Comparison of ENCODE assay signal across 10 mouse cellular contexts in the genomic region with DNA sequence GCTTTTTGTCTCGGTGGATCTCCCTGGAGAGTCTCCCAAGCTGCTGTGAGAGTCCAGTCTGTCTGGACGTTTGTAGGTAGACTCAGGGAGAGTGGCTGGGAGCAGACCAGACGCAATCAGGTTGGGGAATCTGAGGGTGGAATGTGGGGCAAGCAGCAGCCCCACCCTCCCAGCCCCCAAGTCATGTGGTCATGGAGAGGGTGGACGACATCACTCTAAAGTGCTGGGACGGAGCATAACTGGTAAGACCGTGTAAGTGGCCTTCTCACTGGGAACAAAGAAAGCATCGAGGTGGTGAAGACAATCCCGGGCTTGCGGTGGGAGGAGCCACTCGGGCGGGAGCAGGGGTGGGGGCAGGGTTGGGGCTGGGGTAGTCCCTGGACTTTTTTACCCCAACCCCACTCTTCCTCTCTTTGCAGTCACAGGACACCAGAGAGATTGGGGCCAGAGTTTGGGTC. TPM values are rescaled to one million over a fixed set of nuclear protein-coding genes. Genes with fewer than 3 reads are reported as not detected.
DNase-seq lines count a peak whose midpoint lies in the region; ATAC-seq lines count a peak whose summit lies in the region.
"Had no signal": no experiment of that assay in that cellular context is flagged by ENCODE, and none has a peak within 500 bp of the region (broad histone marks: within the 10 kb centered on the region; RNA-seq: fewer than 3 reads in every experiment).

No protein-coding gene starts in this region.

- peak overlapping the region; percentile 66 to 88 for H3K27ac ChIP-seq in heart, embryonic 14.5 days (replicated peaks in 1 of 2; ENCODE audit: control insufficient read depth in 1 of 2, insufficient read depth in 1 of 2, low read depth in 2 of 2, low read length in 2 of 2)
- H3K27ac ChIP-seq in embryonic facial prominence, embryonic 13.5 days: peak overlapping the region; percentile 62; the same call in 1 of the 2 replicates
- H3K27ac ChIP-seq in limb, embryonic 12.5 days: peak overlapping the region; percentile 76
- H3K27ac ChIP-seq in neural tube, embryonic 12.5 days: no peak overlapping the region

- no peaks in the 10 kb centered on the region for H3K36me3 ChIP-seq in heart, embryonic 14.5 days (ENCODE audit: control insufficient read depth, insufficient read depth, low read length)
- no peaks in the 10 kb centered on the region for H3K36me3 ChIP-seq in embryonic facial prominence, embryonic 13.5 days
- no peaks in the 10 kb centered on the region for H3K36me3 ChIP-seq in limb, embryonic 12.5 days
- no peaks in the 10 kb centered on the region for H3K36me3 ChIP-seq in neural tube, embryonic 12.5 days
- H3K36me3 ChIP-seq: G1E had no signal

- no peaks in the 10 kb centered on the region for H3K27me3 ChIP-seq in heart, embryonic 14.5 days (ENCODE audit: control insufficient read depth, insufficient read depth, low read length)
- H3K27me3 ChIP-seq in embryonic facial prominence, embryonic 13.5 days: no peaks in the 10 kb centered on the region
- peaks cover 5% of the 10 kb centered on the region; the same call in 1 of the 2 replicates for H3K27me3 ChIP-seq in limb, embryonic 12.5 days
- peaks cover 6% of the 10 kb centered on the region; the same call in 1 of the 2 replicates for H3K27me3 ChIP-seq in neural tube, embryonic 12.5 days (replicated peaks)

- ATAC-seq in heart, embryonic 14.5 days (ENCODE audit: insufficient number of reproducible peaks, insufficient read depth, low FRiP score, low read depth): no peak
- ATAC-seq in embryonic facial prominence, embryonic 13.5 days (ENCODE audit: insufficient number of reproducible peaks, insufficient read depth, low FRiP score, low TSS enrichment, low read depth): no peak
- peak; percentile 16; the same call in 1 of the 2 replicates for ATAC-seq in limb, embryonic 12.5 days (ENCODE audit: insufficient number of reproducible peaks, insufficient read depth, low FRiP score, low TSS enrichment, low read depth)
- ATAC-seq in neural tube, embryonic 12.5 days (ENCODE audit: low FRiP score, low read depth): no peak; the same call in 1 of the 2 replicates

- no peaks in the 10 kb centered on the region for H3K9me3 ChIP-seq in heart, embryonic 14.5 days (ENCODE audit: control insufficient read depth, low read length)
- no peaks in the 10 kb centered on the region for H3K9me3 ChIP-seq in embryonic facial prominence, embryonic 13.5 days
- no peaks in the 10 kb centered on the region for H3K9me3 ChIP-seq in limb, embryonic 12.5 days
- H3K9me3 ChIP-seq in neural tube, embryonic 12.5 days: no peaks in the 10 kb centered on the region
- H3K9me3 ChIP-seq: G1E had no signal

- whole genome bisulfite sequencing in heart, embryonic 14.5 days: 1% methylated on average over 11 of the region's 11 CpGs
- WGBS in embryonic facial prominence, embryonic 13.5 days: 2% methylated on average over 11 of the region's 11 CpGs
- WGBS in limb, embryonic 12.5 days: 1% methylated on average over 11 of the region's 11 CpGs
- 3% methylated on average over 11 of the region's 11 CpGs for WGBS in neural tube, embryonic 12.5 days

- DNase-seq in heart, adult 18-20 months: no peak
- no peak for DNase-seq in thymus, postnatal 4 days
- DNase-seq in urinary bladder, postnatal 25 days (ENCODE audit: low spot score): no peak
- DNase-seq in right cerebral cortex, postnatal 10 days (ENCODE audit: low spot score in 2 of 2): no peak
- DNase-seq: left cerebral cortex, postnatal 4 days had no signal

- H3K4me2 ChIP-seq in heart, embryonic 14.5 days (ENCODE audit: low read length): peak overlapping the region; percentile 67
- peak overlapping the region; percentile 60 for H3K4me2 ChIP-seq in embryonic facial prominence, embryonic 13.5 days
- H3K4me2 ChIP-seq in limb, embryonic 12.5 days: peak overlapping the region; percentile 57
- peak overlapping the region; percentile 50 for H3K4me2 ChIP-seq in neural tube, embryonic 12.5 days (replicated peaks)

- peaks cover 12 to 23% of the 10 kb centered on the region in 2 experiments for H3K4me1 ChIP-seq in heart, embryonic 14.5 days (ENCODE audit: control insufficient read depth in 2 of 2, insufficient read depth in 2 of 2, low read length in 2 of 2)
- H3K4me1 ChIP-seq in embryonic facial prominence, embryonic 13.5 days: peaks cover 35% of the 10 kb centered on the region
- H3K4me1 ChIP-seq in limb, embryonic 12.5 days (replicated peaks): peaks cover 48% of the 10 kb centered on the region
- peaks cover 11% of the 10 kb centered on the region for H3K4me1 ChIP-seq in neural tube, embryonic 12.5 days

- H3K9ac ChIP-seq in heart, embryonic 14.5 days (ENCODE audit: low read length): peak overlapping the region; percentile 70
- H3K9ac ChIP-seq in embryonic facial prominence, embryonic 13.5 days: peak overlapping the region; percentile 66
- peak overlapping the region; percentile 46 for H3K9ac ChIP-seq in limb, embryonic 12.5 days (replicated peaks)
- peak overlapping the region; percentile 33 for H3K9ac ChIP-seq in neural tube, embryonic 12.5 days

- H3K4me3 ChIP-seq in heart, embryonic 14.5 days (ENCODE audit: control insufficient read depth in 1 of 2, insufficient read depth in 1 of 2, low read depth in 1 of 2, low read length in 2 of 2): peak overlapping the region; percentile 33 to 38
- H3K4me3 ChIP-seq in embryonic facial prominence, embryonic 13.5 days: peak overlapping the region; percentile 33
- peak overlapping the region; percentile 25 for H3K4me3 ChIP-seq in limb, embryonic 12.5 days (replicated peaks)
- 0 out of 2 replicates have a peak overlapping the region, but pooled peaks have one; percentile 9 for H3K4me3 ChIP-seq in neural tube, embryonic 12.5 days

RNA-seq across cellular contexts. Expression of a gene that starts 45.4 kb away (rescaled TPM):
- polyA plus RNA-seq in heart, embryonic 14.5 days (2014; fragmentation: Nextera tagmentation; extraction: Ambion mirVana): 8.7 and 11.0 TPM in 2 replicates
- total RNA-seq in heart, adult 18-20 months (2021): 10 to 100 TPM; 29.3 to 29.4 TPM
- polyA plus RNA-seq in embryonic facial prominence, embryonic 13.5 days (2015; fragmentation: Nextera tagmentation; extraction: Ambion mirVana): 3.1 and 3.9 TPM in 2 replicates
- 6.1 and 26.0 TPM in 2 replicates for polyA plus RNA-seq in limb, embryonic 12.5 days (2016; fragmentation: Nextera tagmentation; extraction: Ambion mirVana)
- polyA plus RNA-seq in neural tube, embryonic 12.5 days (2016; fragmentation: Nextera tagmentation; extraction: Ambion mirVana): 24.4 and 32.1 TPM in 2 replicates
